Mouse (Mus musculus) forelimb bud, embryonic 11.5 days (tissue): ENCODE data around the gene Ergic3.

Source experiments
- DNase-seq: peaks from one replicate; pipeline ENCODE4 v3.0.0-alpha.2; 2012; ENCODE audit warnings: low read depth, low spot score

Gene Ergic3

DNA sequence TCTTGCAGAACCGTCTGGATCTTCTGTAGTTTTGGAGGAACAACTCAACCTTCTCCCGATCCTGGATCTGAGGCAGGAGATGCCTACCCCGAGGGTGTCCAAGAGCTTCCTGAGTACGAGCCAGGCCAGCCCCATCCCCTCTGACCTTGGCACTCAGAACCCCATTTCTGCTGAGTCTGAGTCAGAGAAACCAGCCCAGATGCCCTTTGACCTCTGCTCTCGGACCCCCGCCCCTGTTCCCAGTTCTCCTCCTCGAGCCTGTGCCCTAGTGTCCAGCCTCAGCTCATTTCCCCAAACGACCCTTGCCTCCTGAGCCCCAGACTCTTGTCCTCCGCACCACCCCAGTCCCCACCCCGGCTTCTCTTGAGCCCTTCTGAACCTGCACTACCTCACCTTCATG, 58.3 kb downstream of the Ergic3 start:
- DNase-seq, result no peak
